Mouse (Mus musculus): ENCODE measurements at regions not wholly inside any gene's neighbourhood (a gene's known extent, or its start where the extent isn't known, plus 50 kb on each side); places are given as distances from the start of the nearest gene placed in this dataset.

DNA sequence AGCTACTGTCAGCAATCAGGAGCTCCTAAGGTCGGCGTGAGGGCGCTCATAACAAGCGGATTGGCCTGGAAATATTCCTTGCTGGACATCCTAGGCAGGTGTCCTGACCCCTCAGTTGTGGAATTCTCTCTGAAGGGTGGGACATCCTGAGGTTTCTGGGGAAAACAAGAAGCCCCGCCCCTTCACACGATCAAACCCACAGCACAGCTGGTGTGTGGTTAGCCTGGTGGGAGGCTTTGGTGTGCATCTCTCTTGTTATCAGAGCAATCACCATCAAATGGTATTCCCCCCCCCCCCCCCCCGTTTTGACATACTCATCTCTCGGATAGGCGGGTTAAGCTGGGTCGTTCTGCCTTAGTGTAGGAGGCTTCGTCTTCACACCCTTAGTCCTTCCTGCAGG, 546.8 kb upstream of the Adam5 start:
- H3K9ac ChIP-seq (ENCODE audit: low read depth, low read length), result no peak overlapping the region
- TF ChIP-seq CTCF (IDR thresholded peaks at IDR 0.05), result no peak
- TF ChIP-seq POLR2A (IDR thresholded peaks at IDR 0.05; ENCODE audit: insufficient read depth, low read depth, low read length), result no peak
- TF ChIP-seq EP300 (IDR thresholded peaks at IDR 0.05; ENCODE audit: insufficient read depth, low read depth, low read length), result no peak
- H3K79me2 ChIP-seq (replicated peaks; ENCODE audit: control insufficient read depth, insufficient read depth, low read length), result no peaks in the 10 kb centered on the region
- no peaks in the 10 kb centered on the region for H3K36me3 ChIP-seq (ENCODE audit: control insufficient read depth, insufficient read depth, low read length)
- H3K27me3 ChIP-seq (ENCODE audit: control insufficient read depth, insufficient read depth, low read length), result peaks cover 2% of the 10 kb centered on the region; the same call in 1 of the 2 replicates
- no peak overlapping the region for H3K27ac ChIP-seq
- H3K4me3 ChIP-seq, result no peak overlapping the region
- H3K4me1 ChIP-seq (ENCODE audit: control insufficient read depth, insufficient read depth, low read length), result no peaks in the 10 kb centered on the region
- 38% methylated on average over 11 of the region's 11 CpGs for WGBS
- intact Hi-C loops (cut with DNase I), result no loop called here
- no peak for DNase-seq

DNA sequence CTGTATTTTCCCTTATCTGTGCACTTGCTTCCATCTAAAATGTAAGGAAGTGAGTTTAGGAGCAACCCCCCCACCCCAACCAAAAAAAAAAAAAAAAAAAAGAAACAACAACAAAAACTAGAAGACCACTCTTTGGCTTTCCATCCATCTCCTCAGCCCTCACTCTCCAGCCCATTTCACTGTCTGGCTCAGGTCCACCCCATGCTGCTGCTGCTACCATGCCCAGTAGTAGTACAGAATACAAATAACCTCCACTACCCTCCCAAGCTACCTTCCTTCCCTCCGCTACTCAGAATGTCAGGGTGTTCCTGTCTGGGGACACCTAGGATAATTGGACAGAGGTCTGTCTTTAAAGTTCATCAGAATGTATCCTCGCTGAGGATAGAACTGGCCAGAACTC, 545.2 kb upstream of the Adam5 start:
- H3K4me3 ChIP-seq, result no peak overlapping the region
- 82% methylated on average over 2 of the region's 2 CpGs for WGBS
- DNase-seq, result no peak
- TF ChIP-seq POLR2A (IDR thresholded peaks at IDR 0.05; ENCODE audit: insufficient read depth, low read depth, low read length) (no peak), CTCF (IDR thresholded peaks at IDR 0.05) (no peak), EP300 (IDR thresholded peaks at IDR 0.05; ENCODE audit: insufficient read depth, low read depth, low read length) (no peak)
- H3K36me3 ChIP-seq (ENCODE audit: control insufficient read depth, insufficient read depth, low read length), result no peaks in the 10 kb centered on the region
- intact Hi-C loops (cut with DNase I), result no loop called here
- no peaks in the 10 kb centered on the region for H3K79me2 ChIP-seq (replicated peaks; ENCODE audit: control insufficient read depth, insufficient read depth, low read length)
- no peaks in the 10 kb centered on the region for H3K4me1 ChIP-seq (ENCODE audit: control insufficient read depth, insufficient read depth, low read length)
- H3K27me3 ChIP-seq (ENCODE audit: control insufficient read depth, insufficient read depth, low read length), result peaks cover 2% of the 10 kb centered on the region; the same call in 1 of the 2 replicates
- no peak overlapping the region for H3K27ac ChIP-seq
- H3K9ac ChIP-seq (ENCODE audit: low read depth, low read length), result no peak overlapping the region

DNA sequence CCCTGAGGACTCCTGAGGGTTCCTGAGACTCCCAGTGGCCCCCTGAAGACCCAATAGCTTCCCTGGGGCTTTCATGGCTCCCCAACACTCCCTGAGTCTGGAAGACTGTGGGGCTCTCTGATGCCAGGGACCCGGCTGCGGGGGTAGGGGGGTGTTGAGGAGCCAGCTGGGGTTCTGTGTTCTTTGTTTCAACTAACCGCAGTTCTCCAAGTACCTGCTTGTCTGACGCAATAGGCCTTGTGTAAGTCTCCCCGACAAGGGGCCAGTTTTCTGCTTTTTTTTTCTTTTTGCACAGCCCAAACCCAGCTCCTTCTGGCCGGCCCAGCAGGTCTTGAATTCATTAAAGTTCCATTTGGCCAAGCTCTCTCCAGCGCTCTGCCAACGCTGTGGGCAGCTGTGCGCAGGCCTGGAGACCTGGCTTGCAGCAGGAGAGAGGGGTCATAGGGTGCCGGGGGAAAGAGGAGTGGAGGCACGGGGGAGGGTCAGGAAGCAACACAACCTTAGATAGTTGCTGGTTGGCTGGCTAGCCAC, 544.5 kb upstream of the Adam5 start:
- Histone ChIP-seq H3K4me3 (no peak overlapping the region), H3K79me2 (replicated peaks; ENCODE audit: control insufficient read depth, insufficient read depth, low read length) (no peaks in the 10 kb centered on the region), H3K9ac (ENCODE audit: low read depth, low read length) (no peak overlapping the region), H3K27ac (no peak overlapping the region; the same call in 1 of the 2 replicates), H3K27me3 (ENCODE audit: control insufficient read depth, insufficient read depth, low read length) (peaks cover 2% of the 10 kb centered on the region; the same call in 1 of the 2 replicates), H3K36me3 (ENCODE audit: control insufficient read depth, insufficient read depth, low read length) (no peaks in the 10 kb centered on the region), H3K4me1 (ENCODE audit: control insufficient read depth, insufficient read depth, low read length) (no peaks in the 10 kb centered on the region)
- WGBS, result 23% methylated on average over 11 of the region's 11 CpGs
- TF ChIP-seq EP300 (IDR thresholded peaks at IDR 0.05; ENCODE audit: insufficient read depth, low read depth, low read length), result no peak
- no peak for TF ChIP-seq CTCF (IDR thresholded peaks at IDR 0.05)
- TF ChIP-seq POLR2A (IDR thresholded peaks at IDR 0.05; ENCODE audit: insufficient read depth, low read depth, low read length), result no peak
- intact Hi-C loops (cut with DNase I), result no loop called here
- DNase-seq, result peak; percentile 45 to 59

DNA sequence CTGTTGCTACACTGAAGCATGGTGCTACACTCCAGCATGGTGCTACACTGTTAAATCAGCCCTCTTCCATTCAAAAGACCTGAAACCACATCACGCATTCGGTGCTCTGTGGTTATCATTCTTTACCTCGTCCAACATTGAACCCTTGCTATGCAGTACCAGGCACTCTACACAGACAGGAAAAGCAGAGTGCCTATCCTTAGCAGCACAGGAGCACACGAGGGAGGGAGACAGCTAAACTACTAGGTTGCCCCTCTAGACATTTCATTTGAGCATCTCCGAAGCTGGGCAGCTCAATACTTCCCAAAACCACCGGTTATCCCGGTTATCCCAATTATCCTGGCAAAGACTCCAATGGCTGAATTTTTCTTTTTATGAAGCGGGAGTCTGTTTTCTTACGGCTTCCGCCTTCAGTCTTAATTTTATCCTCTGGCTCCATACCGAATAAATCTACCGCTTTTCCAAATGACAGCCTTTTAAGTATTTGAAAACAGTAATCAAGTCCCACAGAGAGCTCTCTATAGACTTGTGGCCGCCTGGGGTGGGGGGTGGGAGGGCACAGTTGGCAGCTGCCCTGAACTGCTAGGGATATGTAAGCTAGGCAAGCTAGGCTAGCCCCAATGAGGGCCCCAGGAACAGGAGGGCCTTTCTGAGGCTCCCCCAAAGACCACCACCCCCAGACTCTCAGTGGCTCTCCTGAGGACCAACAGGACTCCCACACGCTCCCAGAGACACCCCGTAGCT, 543.8 kb upstream of the Adam5 start:
- Histone ChIP-seq H3K36me3 (ENCODE audit: control insufficient read depth, insufficient read depth, low read length) (no peaks in the 10 kb centered on the region), H3K79me2 (replicated peaks; ENCODE audit: control insufficient read depth, insufficient read depth, low read length) (no peaks in the 10 kb centered on the region), H3K4me3 (no peak overlapping the region), H3K27ac (no peak overlapping the region; the same call in 1 of the 2 replicates), H3K4me1 (ENCODE audit: control insufficient read depth, insufficient read depth, low read length) (no peaks in the 10 kb centered on the region), H3K27me3 (ENCODE audit: control insufficient read depth, insufficient read depth, low read length) (peaks cover 2% of the 10 kb centered on the region; the same call in 1 of the 2 replicates), H3K9ac (ENCODE audit: low read depth, low read length) (no peak overlapping the region)
- intact Hi-C loops (cut with DNase I), result no loop called here
- WGBS, result 61% methylated on average over 15 of the region's 15 CpGs
- DNase-seq, result no peak
- TF ChIP-seq POLR2A (IDR thresholded peaks at IDR 0.05; ENCODE audit: insufficient read depth, low read depth, low read length), result no peak
- no peak for TF ChIP-seq EP300 (IDR thresholded peaks at IDR 0.05; ENCODE audit: insufficient read depth, low read depth, low read length)
- no peak for TF ChIP-seq CTCF (IDR thresholded peaks at IDR 0.05)

DNA sequence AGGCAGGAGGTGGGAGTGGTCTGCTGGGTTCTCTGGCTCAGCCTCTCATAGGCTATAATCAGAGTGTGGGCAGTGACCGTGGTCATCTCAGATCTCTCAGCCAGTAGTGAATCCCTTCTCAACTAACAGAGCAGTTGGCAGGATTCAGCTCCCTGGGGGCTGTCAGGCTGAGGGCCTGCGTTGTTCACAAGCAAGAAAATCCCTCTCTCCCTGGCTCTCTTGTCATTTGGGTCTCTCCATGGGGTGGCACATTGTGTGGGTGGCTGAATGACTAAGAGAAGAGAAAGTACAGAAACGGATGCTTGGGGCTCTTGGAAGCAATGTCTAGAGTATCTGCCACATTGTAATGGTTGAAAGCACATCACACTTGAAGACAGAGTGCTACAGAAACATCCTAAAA, 542.0 kb upstream of the Adam5 start:
- WGBS, result 40% methylated on average over 3 of the region's 3 CpGs
- Histone ChIP-seq H3K4me1 (ENCODE audit: control insufficient read depth, insufficient read depth, low read length) (no peaks in the 10 kb centered on the region), H3K27me3 (ENCODE audit: control insufficient read depth, insufficient read depth, low read length) (peaks cover 2% of the 10 kb centered on the region; the same call in 1 of the 2 replicates), H3K4me3 (no peak overlapping the region), H3K79me2 (replicated peaks; ENCODE audit: control insufficient read depth, insufficient read depth, low read length) (no peaks in the 10 kb centered on the region), H3K9ac (ENCODE audit: low read depth, low read length) (no peak overlapping the region), H3K36me3 (ENCODE audit: control insufficient read depth, insufficient read depth, low read length) (no peaks in the 10 kb centered on the region), H3K27ac (no peak overlapping the region)
- no peak for DNase-seq
- intact Hi-C loops (cut with DNase I), result no loop called here
- TF ChIP-seq POLR2A (IDR thresholded peaks at IDR 0.05; ENCODE audit: insufficient read depth, low read depth, low read length) (no peak), CTCF (IDR thresholded peaks at IDR 0.05) (no peak), EP300 (IDR thresholded peaks at IDR 0.05; ENCODE audit: insufficient read depth, low read depth, low read length) (no peak)

DNA sequence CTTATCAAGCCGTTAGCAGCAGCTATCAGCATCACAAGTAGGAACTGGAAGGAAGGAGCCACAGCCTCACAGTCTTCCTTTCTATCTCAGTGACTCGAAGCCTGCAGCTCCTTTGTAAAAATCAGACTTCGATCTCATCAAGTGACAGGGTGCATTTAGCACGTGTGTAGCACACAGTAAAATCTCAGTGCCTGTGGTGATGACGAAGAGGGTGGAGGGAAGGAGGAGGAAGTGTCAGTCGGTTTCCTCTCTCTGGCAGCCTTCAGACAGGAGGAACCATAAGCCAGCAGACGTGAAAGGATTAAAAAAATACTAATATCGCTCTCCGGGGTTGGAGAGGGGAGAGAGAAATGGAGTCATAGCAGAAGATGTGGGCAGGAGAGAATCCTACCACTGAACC, 538.5 kb upstream of the Adam5 start:
- H3K4me1 ChIP-seq (ENCODE audit: control insufficient read depth, insufficient read depth, low read length), result no peaks in the 10 kb centered on the region
- intact Hi-C loops (cut with DNase I), result no loop called here
- no peaks in the 10 kb centered on the region for H3K79me2 ChIP-seq (replicated peaks; ENCODE audit: control insufficient read depth, insufficient read depth, low read length)
- DNase-seq, result no peak
- no peak for TF ChIP-seq POLR2A (IDR thresholded peaks at IDR 0.05; ENCODE audit: insufficient read depth, low read depth, low read length)
- TF ChIP-seq EP300 (IDR thresholded peaks at IDR 0.05; ENCODE audit: insufficient read depth, low read depth, low read length), result no peak
- TF ChIP-seq CTCF (IDR thresholded peaks at IDR 0.05), result no peak
- no peaks in the 10 kb centered on the region for H3K36me3 ChIP-seq (ENCODE audit: control insufficient read depth, insufficient read depth, low read length)
- H3K27me3 ChIP-seq (ENCODE audit: control insufficient read depth, insufficient read depth, low read length), result peaks cover under 1% of the 10 kb centered on the region; the same call in 1 of the 2 replicates
- H3K27ac ChIP-seq, result no peak overlapping the region
- no peak overlapping the region for H3K9ac ChIP-seq (ENCODE audit: low read depth, low read length)
- 22% methylated on average over 9 of the region's 9 CpGs for whole genome bisulfite sequencing
- H3K4me3 ChIP-seq, result no peak overlapping the region

All from heart, adult 2 months (tissue).